Mouse (Mus musculus) liver, embryonic 14.5 days (tissue): ENCODE results near the gene C87436. TPM values are rescaled to one million over a fixed set of nuclear protein-coding genes. Genes with fewer than 3 reads are reported as not detected.
A peak's percentile ranks its signal among the peaks of the same experiment; 100 is the strongest.

Source experiments
- ATAC-seq: fragments of 200-750 bp; cut with Nextera tagmentation; 2 replicates; pipeline ENCODE4 v1.8.0; 2017; ENCODE audit warnings: moderate number of reproducible peaks, mild to moderate bottlenecking, moderate library complexity; ENCODE audit not compliant: insufficient read depth
- DNase-seq, 3 experiments: peaks; one replicate each; pipeline ENCODE4 v3.0.0-alpha.2; 2012 to 2013; ENCODE audit warnings: low read depth in 3 of 3, low spot score in 3 of 3
- H3K27ac ChIP-seq: fragments of 300-500 bp; sonication (generic); 2 replicates; pipeline ENCODE4 v1.5.1; 2014; ENCODE audit warnings: moderate library complexity, mild to moderate bottlenecking, control low read depth, inconsistent platforms
- H3K27me3 ChIP-seq: fragments of 300-500 bp; sonication (generic); 2 replicates; pipeline ENCODE4 v1.6.1; 2014; ENCODE audit warnings: mild to moderate bottlenecking, low read length, moderate library complexity; ENCODE audit not compliant: control insufficient read depth, insufficient read depth
- H3K36me3 ChIP-seq: fragments of 300-500 bp; sonication (generic); replicated peaks from 2 replicates; pipeline ENCODE4 v1.6.1; 2014; ENCODE audit warnings: low read depth; ENCODE audit not compliant: control insufficient read depth, insufficient read depth
- H3K4me1 ChIP-seq, 2 experiments: fragments of 200-500 bp in 1 of 2; fragments of 300-500 bp in 1 of 2; sonication (generic) in 1 of 2; replicated peaks; 2 replicates each; pipeline ENCODE4 v1.6.1; 2012 to 2014; ENCODE audit warnings: antibody characterized with exemption in 1 of 2, inconsistent platforms in 1 of 2, low read length in 1 of 2; ENCODE audit not compliant: control insufficient read depth in 2 of 2, insufficient read depth in 2 of 2
- H3K4me2 ChIP-seq: fragments of 300-500 bp; sonication (generic); 2 replicates; pipeline ENCODE4 v1.6.1; 2014; ENCODE audit warnings: low read depth, mild to moderate bottlenecking, control low read depth, moderate library complexity
- H3K4me3 ChIP-seq, 2 experiments: fragments of 200-500 bp in 1 of 2; fragments of 300-500 bp in 1 of 2; sonication (generic) in 1 of 2; 2 replicates each; pipeline ENCODE4 v1.5.1; 2012 to 2014; ENCODE audit warnings: low read depth in 2 of 2, low read length in 2 of 2, mild to moderate bottlenecking in 2 of 2, control low read depth in 1 of 2, inconsistent platforms in 1 of 2, moderate library complexity in 1 of 2; ENCODE audit not compliant: insufficient read depth in 1 of 2
- H3K9ac ChIP-seq: fragments of 300-500 bp; sonication (generic); replicated peaks from 2 replicates; pipeline ENCODE4 v1.6.1; 2014; ENCODE audit warnings: mild to moderate bottlenecking, control low read depth, moderate library complexity
- H3K9me3 ChIP-seq: fragments of 300-500 bp; sonication (generic); 2 replicates; pipeline ENCODE4 v1.6.1; 2016; ENCODE audit warnings: low read length, mixed read lengths; ENCODE audit not compliant: control insufficient read depth
- CTCF ChIP-seq: IDR thresholded peaks from 2 replicates; pipeline ENCODE4 v1.5.1; 2016; ENCODE audit warnings: antibody characterized with exemption, low read depth, control low read depth
- EP300 ChIP-seq: IDR thresholded peaks from 2 replicates; pipeline ENCODE4 v1.6.1; 2016; ENCODE audit warnings: antibody characterized with exemption, low read depth
- WGBS: fragments of 180-500 bp; shearing (Covaris S2); extraction: QIAGEN DNeasy Blood & Tissue Kit; methylation state at CpG from one replicate; pipeline ENCODE4 v1.1.7; 2014; ENCODE audit not compliant: insufficient replicate concordance; 5-methylcytosine and 5-hydroxymethylcytosine counted together
- polyA plus RNA-seq, 2 experiments: library from polyadenylated mRNA; depleted of rRNA in 1 of 2; stranded (reverse) in 1 of 2; unstranded in 1 of 2; fragments of >200 nt; fragmentation: Nextera tagmentation in 1 of 2; extraction: Ambion mirVana in 1 of 2; gene quantifications; 2 replicates each; pipeline versions ENCODE4 v1.2.1 to v1.2.3; 2012 to 2014

The C87436 gene
- polyA plus RNA-seq, 2 experiments, result 6.2 to 10.5 TPM

DNA sequence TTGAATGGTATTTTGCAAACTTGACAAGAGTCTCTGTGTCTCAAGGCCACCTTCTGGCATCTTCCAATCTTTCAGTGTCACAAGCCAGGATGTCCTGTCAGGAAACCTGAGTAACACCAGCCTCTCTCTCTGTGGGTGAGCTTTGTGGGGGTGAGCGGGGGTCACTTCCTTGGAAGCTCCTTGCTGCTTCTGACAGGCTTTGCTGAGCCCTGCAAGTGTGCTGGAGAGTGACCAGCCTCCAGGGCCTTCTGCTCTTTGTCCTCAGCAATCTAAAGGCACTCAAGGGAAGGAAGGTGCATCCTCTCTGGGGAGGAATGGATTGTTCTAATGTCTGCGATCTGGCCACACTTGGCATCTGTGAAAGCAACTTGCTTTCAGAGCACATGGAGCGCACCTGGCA is 41.1 kb downstream of the C87436 start:
- Histone ChIP-seq H3K36me3 (no peaks in the 10 kb centered on the region), H3K4me1 (peaks cover 10 to 23% of the 10 kb centered on the region in 2 experiments; a peak in 3 of 4 replicates), H3K27me3 (no peaks in the 10 kb centered on the region), H3K4me3 (no peak overlapping the region), H3K27ac (no peak overlapping the region), H3K9me3 (no peaks in the 10 kb centered on the region), H3K9ac (no peak overlapping the region), H3K4me2 (no peak overlapping the region)
- TF ChIP-seq CTCF, result no peak
- no peak for TF ChIP-seq EP300
- DNase-seq (no peak), ATAC-seq (0 out of 2 replicates have a peak, but pooled peaks have one; percentile 20)
- 67% methylated on average over 3 of the region's 3 CpGs for WGBS

DNA sequence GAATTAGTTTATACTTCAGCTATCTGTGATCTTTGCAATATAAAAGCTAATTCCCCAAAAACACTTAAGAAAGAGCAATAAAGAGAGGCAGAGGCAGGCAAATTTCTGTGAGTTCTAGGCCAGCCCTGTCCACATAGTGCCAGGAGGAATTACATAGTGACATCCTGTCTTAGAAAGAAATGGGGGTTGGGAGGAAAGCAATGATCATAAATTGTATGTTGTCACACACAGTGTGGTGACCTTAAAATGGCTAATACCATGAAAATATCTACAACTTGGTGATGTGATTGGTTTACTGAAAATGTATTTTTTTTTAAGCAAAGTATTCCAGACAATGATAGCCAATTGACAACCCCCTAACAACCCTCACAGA is 41.6 kb downstream of the C87436 start:
- Histone ChIP-seq H3K27me3 (no peaks in the 10 kb centered on the region), H3K36me3 (no peaks in the 10 kb centered on the region), H3K9me3 (no peaks in the 10 kb centered on the region), H3K9ac (no peak overlapping the region), H3K27ac (no peak overlapping the region), H3K4me3 (no peak overlapping the region), H3K4me1 (peaks cover 10 to 23% of the 10 kb centered on the region in 2 experiments; a peak in 3 of 4 replicates), H3K4me2 (peak overlapping the region; percentile 30)
- DNase-seq, result no peak
- ATAC-seq, result no peak
- TF ChIP-seq CTCF (no peak), EP300 (no peak)

DNA sequence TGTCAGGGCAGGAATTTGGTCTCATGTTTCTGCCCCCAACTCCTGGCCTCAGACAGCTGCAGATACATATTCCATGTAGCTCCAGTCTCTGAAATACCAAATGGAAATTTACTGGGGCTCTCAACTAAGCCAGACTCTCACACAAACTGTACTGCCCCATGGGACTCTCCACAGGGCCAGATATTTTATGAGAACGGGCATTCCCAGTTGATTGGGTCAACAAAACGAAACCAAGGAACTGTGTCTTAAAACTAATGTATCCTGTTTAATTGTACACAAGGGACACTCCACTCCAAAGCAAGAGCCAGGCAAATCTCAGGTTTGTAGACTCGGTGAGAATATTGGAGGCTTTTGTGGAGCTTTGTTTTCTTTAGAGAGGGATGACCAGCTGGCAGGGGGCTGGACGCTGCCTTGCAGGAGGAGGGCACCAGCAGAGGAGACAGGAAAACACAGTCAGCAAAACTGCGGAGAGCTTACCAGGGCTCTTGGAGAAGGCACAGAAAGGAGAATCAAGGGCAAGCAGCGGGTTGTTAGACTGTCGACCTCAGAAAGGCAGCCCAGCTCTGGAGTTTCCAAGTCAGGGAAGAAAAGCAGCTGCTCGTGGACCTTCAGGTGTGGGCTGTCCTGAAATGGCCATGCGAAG is 42.1 kb downstream of the C87436 start:
- no peak for ATAC-seq
- H3K4me2 ChIP-seq, result peak overlapping the region; percentile 30

DNA sequence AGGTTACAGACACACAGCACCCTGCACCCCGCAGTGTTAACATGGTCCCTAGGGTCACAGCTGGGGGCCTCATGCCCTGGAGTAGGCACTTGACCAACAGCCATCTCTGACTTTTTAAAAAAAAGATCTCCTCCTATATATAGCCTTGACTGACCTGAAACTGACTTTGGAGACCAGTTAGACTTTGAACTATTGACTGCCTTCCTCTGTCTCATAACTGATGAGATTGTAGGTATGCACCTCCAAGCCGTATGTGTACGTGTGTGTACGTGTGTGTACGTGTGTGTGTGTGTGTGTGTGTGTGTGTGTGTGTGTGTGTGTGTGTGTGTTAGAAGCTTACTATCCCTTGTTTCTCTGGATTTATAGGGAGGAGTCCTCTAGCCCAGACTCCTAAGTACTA is 43.7 kb downstream of the C87436 start:
- WGBS, result 63% methylated on average over 5 of the region's 5 CpGs
- H3K27me3 ChIP-seq, result no peaks in the 10 kb centered on the region
- H3K9ac ChIP-seq, result no peak overlapping the region
- H3K4me3 ChIP-seq, result no peak overlapping the region
- no peak overlapping the region for H3K4me2 ChIP-seq
- H3K27ac ChIP-seq, result no peak overlapping the region
- no peaks in the 10 kb centered on the region for H3K36me3 ChIP-seq
- ATAC-seq, result no peak
- no peaks in the 10 kb centered on the region for H3K9me3 ChIP-seq
- peaks cover 10 to 24% of the 10 kb centered on the region in 2 experiments for H3K4me1 ChIP-seq
- DNase-seq, result no peak
- TF ChIP-seq EP300 (no peak), CTCF (no peak)

More for the DNA sequence above, 42.1 kb downstream of the C87436 start:
- Histone ChIP-seq H3K9me3 (no peaks in the 10 kb centered on the region), H3K27ac (no peak overlapping the region), H3K36me3 (no peaks in the 10 kb centered on the region), H3K4me1 (peaks cover 10 to 23% of the 10 kb centered on the region in 2 experiments; a peak in 3 of 4 replicates), H3K27me3 (no peaks in the 10 kb centered on the region), H3K4me3 (no peak overlapping the region), H3K9ac (no peak overlapping the region)
- WGBS, result 30% methylated on average over 9 of the region's 9 CpGs
- DNase-seq, result no peak
- TF ChIP-seq EP300 (no peak), CTCF (no peak)

DNA sequence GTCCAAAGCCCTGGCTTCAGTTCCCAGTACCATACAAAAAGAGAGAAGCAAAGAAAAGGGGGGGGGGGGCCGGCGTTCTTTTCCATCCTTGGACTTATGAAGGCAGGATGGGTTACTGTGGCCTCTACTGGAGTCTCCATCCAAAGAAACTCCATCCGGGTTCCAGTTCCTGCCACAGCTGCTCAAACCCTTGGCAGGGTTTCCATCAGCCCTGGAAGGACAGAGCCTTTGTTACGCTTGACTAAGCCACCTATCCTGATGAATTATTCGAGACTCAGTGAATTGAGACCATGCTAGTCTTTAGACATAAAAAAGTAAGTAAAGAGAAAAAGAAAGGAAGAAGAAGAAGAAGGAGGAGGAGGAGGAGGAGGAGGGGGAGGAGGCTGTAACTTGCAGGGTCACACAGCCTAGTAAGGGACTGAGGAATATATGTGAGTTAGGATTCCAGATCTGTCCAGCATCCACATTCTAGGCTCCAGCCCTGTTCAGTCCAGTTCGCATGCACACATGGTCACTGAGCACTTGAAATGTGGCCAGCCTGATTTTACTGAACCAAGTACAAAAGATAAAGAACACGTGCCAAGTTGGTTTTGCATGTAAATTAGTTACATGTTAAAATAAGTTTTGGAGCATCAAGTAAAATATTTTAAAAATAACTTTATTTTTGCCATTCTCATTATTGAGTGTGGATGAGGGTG is 47.9 kb downstream of the C87436 start:
- ATAC-seq (no peak), DNase-seq (no peak)
- Histone ChIP-seq H3K4me2 (no peak overlapping the region), H3K36me3 (no peaks in the 10 kb centered on the region), H3K9me3 (no peaks in the 10 kb centered on the region), H3K9ac (no peak overlapping the region), H3K27me3 (no peaks in the 10 kb centered on the region), H3K27ac (no peak overlapping the region), H3K4me3 (no peak overlapping the region), H3K4me1 (peaks cover 10 to 21% of the 10 kb centered on the region in 2 experiments)
- WGBS, result 63% methylated on average over 7 of the region's 7 CpGs
- TF ChIP-seq EP300 (no peak), CTCF (no peak)
